9 mouse cellular contexts compared by ENCODE assay signal in the genomic region with DNA sequence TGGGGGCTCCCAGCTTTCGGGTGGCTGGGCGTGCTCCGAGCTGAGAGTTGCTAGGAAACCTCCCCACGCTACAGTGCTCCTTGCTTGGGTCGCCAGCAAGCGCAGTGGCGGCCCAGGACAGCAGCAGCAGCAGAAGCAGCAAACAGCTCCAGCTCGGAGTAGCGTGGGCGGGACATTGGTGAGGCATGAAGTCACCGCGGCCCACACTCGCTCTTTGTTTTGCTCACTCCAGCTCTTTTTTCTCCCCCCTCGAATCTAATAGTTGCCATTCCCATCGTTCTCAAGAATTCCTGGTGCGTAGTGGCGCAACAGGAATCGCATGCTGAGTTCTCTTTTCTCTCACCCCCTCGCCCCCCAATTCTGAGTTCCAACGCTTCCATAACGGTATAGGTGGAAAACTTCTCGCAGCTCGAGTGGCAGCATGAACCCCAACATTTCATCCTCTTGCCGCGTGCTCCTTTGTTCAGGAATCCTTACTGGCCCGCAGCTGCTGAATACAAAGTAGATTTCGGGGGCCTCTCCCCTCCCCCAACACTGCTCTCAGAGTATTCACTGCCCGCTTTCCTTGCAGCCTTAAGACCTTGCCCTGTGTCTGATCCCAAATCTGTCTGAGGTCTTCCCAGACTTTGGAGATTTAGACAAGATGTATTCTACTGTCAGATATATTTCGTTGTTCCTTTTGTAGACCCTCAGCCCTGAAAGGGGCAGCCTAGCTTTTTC. TPM values are rescaled to one million over a fixed set of nuclear protein-coding genes. Genes with fewer than 3 reads are reported as not detected.
A peak's percentile ranks its signal among the peaks of the same experiment; 100 is the strongest.
DNase-seq lines count a peak whose midpoint lies in the region; ATAC-seq and TF ChIP-seq lines count a peak whose summit lies in the region.
"Had no signal": no experiment of that assay in that cellular context is flagged by ENCODE, and none has a peak within 500 bp of the region (broad histone marks: within the 10 kb centered on the region; RNA-seq: fewer than 3 reads in every experiment).

Itgb8 (minus strand) TSS at position 107 of the 720 bp plus-strand sequence.

- H3K27me3 ChIP-seq in embryonic facial prominence, embryonic 11.5 days (ENCODE audit: control insufficient read depth, insufficient read depth, low read length) = no peaks in the 10 kb centered on the region
- no peaks in the 10 kb centered on the region for H3K27me3 ChIP-seq in limb, embryonic 10.5 days (ENCODE audit: low read depth, poor library complexity, severe bottlenecking)
- no peaks in the 10 kb centered on the region for H3K27me3 ChIP-seq in small intestine, adult 2 months (ENCODE audit: control insufficient read depth, insufficient read depth, low read length)
- H3K27me3 ChIP-seq: CH12.LX had no signal

- peak within 1 kb of the TSS; percentile 50 for H3K4me3 ChIP-seq in embryonic facial prominence, embryonic 11.5 days (ENCODE audit: low read depth, low read length)
- peak within 1 kb of the TSS; percentile 72 for H3K4me3 ChIP-seq in limb, embryonic 10.5 days
- peak within 1 kb of the TSS; percentile 62 for H3K4me3 ChIP-seq in small intestine, adult 2 months (ENCODE audit: low read depth, low read length)

- DNase-seq in spleen, adult 12 weeks (ENCODE audit: low spot score) = peak; percentile 2
- no peak for DNase-seq in spleen, postnatal 14 days (ENCODE audit: low spot score in 2 of 2)
- DNase-seq in embryonic facial prominence, embryonic 11.5 days (ENCODE audit: low spot score) = peak; percentile 88
- DNase-seq in heart, adult 8-10 months (ENCODE audit: low spot score) = peak; percentile 60
- DNase-seq in kidney, adult 8-10 months = peak; percentile 75
- DNase-seq in limb, embryonic 10.5 days (ENCODE audit: low spot score) = peak; percentile 63
- DNase-seq in mesoderm, embryonic 11.5 days (ENCODE audit: low read depth, low spot score) = peak; percentile 88

- TF ChIP-seq CTCF in small intestine, adult 2 months (IDR thresholded peaks at IDR 0.05; ENCODE audit: extremely low read depth, insufficient read length, insufficient replicate concordance, low read depth, low read length) = no peak

- no peak for TF ChIP-seq POLR2A in small intestine, adult 2 months (IDR thresholded peaks at IDR 0.05; ENCODE audit: low read depth, low read length)

- H3K27ac ChIP-seq in embryonic facial prominence, embryonic 11.5 days (replicated peaks; ENCODE audit: low read depth, low read length) = peak within 1 kb of the TSS; percentile 95
- peak within 1 kb of the TSS; percentile 93 for H3K27ac ChIP-seq in limb, embryonic 10.5 days
- peak within 1 kb of the TSS; percentile 38; the same call in 1 of the 2 replicates for H3K27ac ChIP-seq in small intestine, adult 2 months (ENCODE audit: insufficient read depth, low read depth, low read length)

- no peaks in the 10 kb centered on the region for H3K4me1 ChIP-seq in embryonic facial prominence, embryonic 11.5 days (ENCODE audit: control insufficient read depth, insufficient read depth, low read length)
- peaks cover 27% of the 10 kb centered on the region for H3K4me1 ChIP-seq in limb, embryonic 10.5 days
- no peaks in the 10 kb centered on the region for H3K4me1 ChIP-seq in small intestine, adult 2 months (ENCODE audit: control insufficient read depth, insufficient read depth, insufficient read length, low read length)

- under 1% methylated on average over 29 of the region's 29 CpGs for WGBS in embryonic facial prominence, embryonic 11.5 days
- WGBS in limb, embryonic 10.5 days = 1% methylated on average over 29 of the region's 29 CpGs
- 7% methylated on average over 29 of the region's 29 CpGs for WGBS in small intestine, adult 2 months

- H3K9ac ChIP-seq in embryonic facial prominence, embryonic 11.5 days (replicated peaks; ENCODE audit: low read length) = peak within 1 kb of the TSS; percentile 84

- H3K36me3 ChIP-seq in embryonic facial prominence, embryonic 11.5 days (replicated peaks; ENCODE audit: control insufficient read depth, insufficient read depth, low read depth, low read length) = no peaks in the 10 kb centered on the region
- H3K36me3 ChIP-seq in limb, embryonic 10.5 days = no peaks in the 10 kb centered on the region
- H3K36me3 ChIP-seq in small intestine, adult 2 months (ENCODE audit: control insufficient read depth, insufficient read depth, low read length) = no peaks in the 10 kb centered on the region

- ATAC-seq in embryonic facial prominence, embryonic 11.5 days (replicated peaks; ENCODE audit: insufficient number of reproducible peaks, low FRiP score, low TSS enrichment, low read depth) = peak; percentile 93

- peak within 1 kb of the TSS; percentile 90 for H3K4me2 ChIP-seq in embryonic facial prominence, embryonic 11.5 days (ENCODE audit: low read depth, low read length)

- no peaks in the 10 kb centered on the region for H3K9me3 ChIP-seq in embryonic facial prominence, embryonic 11.5 days (replicated peaks; ENCODE audit: control insufficient read depth, low read length)
- H3K9me3 ChIP-seq in limb, embryonic 10.5 days (replicated peaks) = no peaks in the 10 kb centered on the region

RNA-seq across cellular contexts. Expression of gene Itgb8, which starts in this region (rescaled TPM):
- 7.8 and 8.4 TPM in 2 replicates for polyA plus RNA-seq in embryonic facial prominence, embryonic 11.5 days (2014; fragmentation: Nextera tagmentation; extraction: Ambion mirVana)
- 1 to 10 TPM; 1.3 to 1.5 (median 1.4) TPM for total RNA-seq in heart, adult 8-10 months (2022)
- 1.5 and 4.2 TPM in 2 replicates for polyA plus RNA-seq in limb, embryonic 10.5 days (2016; fragmentation: Nextera tagmentation; extraction: Ambion mirVana)
- polyA plus RNA-seq in small intestine, adult 2 months (2012; rRNA removed) = 0.08 and 0.14 TPM in 2 replicates
- total RNA-seq: CH12.LX had no signal

Comparison
In these comparisons a context has a peak if more than half of its experiments do, and no peak if none do; other contexts are left out.
1. DNase-seq: peak in spleen, adult 12 weeks (single experiment), embryonic facial prominence, embryonic 11.5 days (single experiment), heart, adult 8-10 months (single experiment), kidney, adult 8-10 months (2 of 2), limb, embryonic 10.5 days (single experiment) and mesoderm, embryonic 11.5 days (single experiment); none in spleen, postnatal 14 days (0 of 2).
2. H3K27ac ChIP-seq: peak in every context shown above with its lines; median percentile 95 in embryonic facial prominence, embryonic 11.5 days; 93 in limb, embryonic 10.5 days; 38 in small intestine, adult 2 months.
3. Peak in every context shown above with its lines, with median percentiles within 50 percentile points of each other: H3K4me3 ChIP-seq.